Comparison of ENCODE assay signal across 21 mouse cellular contexts in genomic region chr15:40368746-40369145, GRCm38 (mm10).
A peak's percentile ranks its signal among the peaks of the same experiment; 100 is the strongest.
DNase-seq lines count a peak whose midpoint lies in the region; ATAC-seq lines count a peak whose summit lies in the region.
"Had no signal": no experiment of that assay in that cellular context is flagged by ENCODE, and none has a peak within 500 bp of the region (broad histone marks: within the 10 kb centered on the region; RNA-seq: fewer than 3 reads in every experiment).

No protein-coding gene starts in this region.

- no peak overlapping the region for H3K27ac ChIP-seq in lung, embryonic 16.5 days (ENCODE audit: low read length)
- H3K27ac ChIP-seq: forebrain, embryonic 10.5 days; forebrain, embryonic 13.5 days; heart, adult 2 months; heart, embryonic 10.5 days; hindbrain, embryonic 12.5 days; hindbrain, embryonic 15.5 days had no signal

- 60% methylated on average over 3 of the region's 3 CpGs for WGBS in lung, embryonic 16.5 days

- H3K4me2 ChIP-seq in lung, embryonic 16.5 days (ENCODE audit: low read depth, low read length), result no peak overlapping the region
- H3K4me2 ChIP-seq: forebrain, embryonic 13.5 days; hindbrain, embryonic 12.5 days; hindbrain, embryonic 15.5 days had no signal

- no peaks in the 10 kb centered on the region for H3K36me3 ChIP-seq in lung, embryonic 16.5 days (ENCODE audit: control insufficient read depth, insufficient read depth, low read length)
- H3K36me3 ChIP-seq: forebrain, embryonic 10.5 days; heart, embryonic 10.5 days; hindbrain, embryonic 12.5 days; hindbrain, embryonic 15.5 days had no signal

- no peak overlapping the region for H3K4me3 ChIP-seq in lung, embryonic 16.5 days (ENCODE audit: low read length)
- H3K4me3 ChIP-seq: forebrain, embryonic 10.5 days; forebrain, embryonic 13.5 days; heart, adult 2 months; heart, embryonic 10.5 days; hindbrain, embryonic 12.5 days; hindbrain, embryonic 15.5 days had no signal

- peaks cover 10% of the 10 kb centered on the region for H3K4me1 ChIP-seq in lung, embryonic 16.5 days (replicated peaks; ENCODE audit: control insufficient read depth, insufficient read depth, low read length)
- H3K4me1 ChIP-seq: forebrain, embryonic 13.5 days; heart, embryonic 10.5 days; hindbrain, embryonic 12.5 days; hindbrain, embryonic 15.5 days had no signal

- no peak overlapping the region for H3K9ac ChIP-seq in lung, embryonic 16.5 days (ENCODE audit: low read length)
- H3K9ac ChIP-seq: forebrain, embryonic 13.5 days; hindbrain, embryonic 12.5 days; hindbrain, embryonic 15.5 days had no signal

- ATAC-seq in frontal cortex, adult (ENCODE audit: low TSS enrichment), result peak; percentile 83
- peak; percentile 40; the same call in 1 of the 2 replicates for ATAC-seq in lung, embryonic 16.5 days (ENCODE audit: low read depth)
- ATAC-seq: activated CD4-positive, CD25-positive, alpha-beta regulatory T cell, adult 4 months; forebrain, embryonic 13.5 days; forebrain, embryonic 16.5 days had no signal

- no peak for DNase-seq in frontal cortex, postnatal 25 days (ENCODE audit: low spot score in 2 of 2)
- peak; percentile 8 for DNase-seq in kidney, postnatal 10 days
- DNase-seq in kidney, adult 18-20 months, result no peak
- no peak for DNase-seq in lung, adult 18-20 months
- DNase-seq in 3T3-L1 (ENCODE audit: low read depth, low spot score), result peak; percentile 51
- no peak for DNase-seq in spleen, postnatal 10 days (ENCODE audit: low spot score in 2 of 2)
- DNase-seq: adrenal gland, postnatal 25 days; cerebellum, adult 18-20 months; cerebellum, adult 9-10 months; cerebellum, postnatal 14 days; gastrocnemius, postnatal 25 days; heart, adult 2 months had no signal

- no peaks in the 10 kb centered on the region for H3K27me3 ChIP-seq in lung, embryonic 16.5 days (ENCODE audit: control insufficient read depth, insufficient read depth, low read depth, low read length)
- H3K27me3 ChIP-seq: forebrain, embryonic 13.5 days; hindbrain, embryonic 12.5 days; hindbrain, embryonic 15.5 days had no signal

- H3K9me3 ChIP-seq in lung, embryonic 16.5 days (ENCODE audit: control insufficient read depth, low read length), result no peaks in the 10 kb centered on the region
- H3K9me3 ChIP-seq: forebrain, embryonic 10.5 days; forebrain, embryonic 13.5 days; heart, embryonic 10.5 days; hindbrain, embryonic 12.5 days; hindbrain, embryonic 15.5 days had no signal

Comparison
In these comparisons a context has a peak if more than half of its experiments do, and no peak if none do; other contexts are left out.
1. DNase-seq: peak in kidney, postnatal 10 days (single experiment) and 3T3-L1 (single experiment); none in frontal cortex, postnatal 25 days (0 of 2), kidney, adult 18-20 months (single experiment), lung, adult 18-20 months (0 of 2) and spleen, postnatal 10 days (0 of 2).